Mouse (Mus musculus) embryonic facial prominence, embryonic 13.5 days (tissue): ENCODE measurements at regions not wholly inside any gene's neighbourhood (a gene's known extent, or its start where the extent isn't known, plus 50 kb on each side); places are given as distances from the start of the nearest gene placed in this dataset.

Source experiments
- ATAC-seq: fragments of 200-750 bp; cut with Nextera tagmentation; 2 replicates; pipeline ENCODE4 v1.8.0; 2017; ENCODE audit warnings: low read depth; ENCODE audit not compliant: insufficient number of reproducible peaks, insufficient read depth, low FRiP score, low TSS enrichment
- H3K27ac ChIP-seq: fragments of 300-500 bp; sonication (generic); 2 replicates; pipeline ENCODE4 v1.5.1; 2015; ENCODE audit warnings: moderate library complexity, mild to moderate bottlenecking, inconsistent platforms
- H3K27me3 ChIP-seq: fragments of 300-500 bp; sonication (generic); 2 replicates; pipeline ENCODE4 v1.6.1; 2015; ENCODE audit warnings: mild to moderate bottlenecking, inconsistent platforms
- H3K36me3 ChIP-seq: fragments of 300-500 bp; sonication (generic); 2 replicates; pipeline ENCODE4 v1.6.1; 2015; ENCODE audit warnings: mild to moderate bottlenecking, inconsistent platforms
- H3K4me1 ChIP-seq: fragments of 300-500 bp; sonication (generic); 2 replicates; pipeline ENCODE4 v1.6.1; 2015; ENCODE audit warnings: inconsistent platforms
- H3K4me2 ChIP-seq: fragments of 300-500 bp; sonication (generic); 2 replicates; pipeline ENCODE4 v1.6.1; 2015; ENCODE audit warnings: moderate library complexity, mild to moderate bottlenecking, inconsistent platforms
- H3K4me3 ChIP-seq: fragments of 300-500 bp; sonication (generic); 2 replicates; pipeline ENCODE4 v1.5.1; 2015; ENCODE audit warnings: mild to moderate bottlenecking, inconsistent platforms
- H3K9ac ChIP-seq: fragments of 300-500 bp; sonication (generic); 2 replicates; pipeline ENCODE4 v1.6.1; 2015; ENCODE audit warnings: mild to moderate bottlenecking, inconsistent platforms
- H3K9me3 ChIP-seq: fragments of 300-500 bp; sonication (generic); 2 replicates; pipeline ENCODE4 v1.6.1; 2016; ENCODE audit warnings: inconsistent platforms
- WGBS: fragments of 180-500 bp; shearing (Covaris S2); methylation state at CpG from one replicate; pipeline ENCODE4 v1.1.7; 2015; ENCODE audit warnings: mixed read lengths; 5-methylcytosine and 5-hydroxymethylcytosine counted together

DNA sequence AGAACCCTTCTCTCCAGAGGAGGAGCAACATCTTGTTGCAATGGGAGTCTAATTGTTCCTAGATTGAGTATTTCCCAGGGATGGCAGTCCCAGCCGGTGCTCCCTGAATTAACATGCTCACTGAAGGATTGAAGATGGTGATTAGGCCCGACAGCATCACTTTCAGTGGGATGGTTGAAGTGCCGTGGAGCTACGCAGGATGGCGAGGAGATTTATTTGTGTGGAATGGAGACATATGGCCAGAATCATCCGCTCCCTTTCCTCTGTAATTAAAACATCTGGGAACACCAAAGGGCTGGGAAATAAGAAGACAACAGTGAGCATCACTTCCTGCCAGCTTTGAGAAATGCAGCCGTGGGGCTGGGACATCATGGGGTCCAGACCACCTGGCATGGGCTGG lies 512.4 kb downstream of the Dhx35 start:
- no peak for ATAC-seq
- no peak overlapping the region for H3K4me3 ChIP-seq
- peaks cover 16% of the 10 kb centered on the region for H3K4me1 ChIP-seq
- 33% methylated on average over 7 of the region's 7 CpGs for WGBS
- no peaks in the 10 kb centered on the region for H3K36me3 ChIP-seq
- no peak overlapping the region for H3K4me2 ChIP-seq
- H3K27me3 ChIP-seq, result peaks cover 4% of the 10 kb centered on the region; the same call in 1 of the 2 replicates
- no peaks in the 10 kb centered on the region for H3K9me3 ChIP-seq
- no peak overlapping the region; the same call in 1 of the 2 replicates for H3K27ac ChIP-seq
- no peak overlapping the region for H3K9ac ChIP-seq

DNA sequence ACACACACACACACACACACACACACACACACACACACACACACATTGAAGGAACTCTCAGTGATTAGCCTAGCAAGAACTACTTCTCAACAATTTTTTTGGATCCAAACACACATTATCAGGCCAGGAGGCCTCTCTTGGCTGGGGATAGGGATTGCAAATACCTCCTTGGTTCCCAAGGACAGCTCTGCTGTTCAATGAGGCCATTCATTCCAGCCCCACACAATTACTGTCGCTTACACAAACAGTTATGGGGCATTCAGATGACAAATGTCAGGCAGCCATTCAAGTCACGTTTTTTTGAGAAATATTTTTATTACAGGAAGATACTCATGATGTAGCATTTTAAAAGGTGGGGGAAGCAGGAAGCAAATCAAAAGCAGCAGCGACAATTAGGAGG lies 540.1 kb downstream of the Dhx35 start:
- Histone ChIP-seq H3K9ac (no peak overlapping the region), H3K27me3 (no peaks in the 10 kb centered on the region), H3K4me2 (no peak overlapping the region), H3K4me1 (no peaks in the 10 kb centered on the region), H3K36me3 (no peaks in the 10 kb centered on the region), H3K9me3 (no peaks in the 10 kb centered on the region), H3K4me3 (no peak overlapping the region), H3K27ac (no peak overlapping the region)
- WGBS, result 48% methylated on average over 3 of the region's 3 CpGs
- no peak for ATAC-seq

DNA sequence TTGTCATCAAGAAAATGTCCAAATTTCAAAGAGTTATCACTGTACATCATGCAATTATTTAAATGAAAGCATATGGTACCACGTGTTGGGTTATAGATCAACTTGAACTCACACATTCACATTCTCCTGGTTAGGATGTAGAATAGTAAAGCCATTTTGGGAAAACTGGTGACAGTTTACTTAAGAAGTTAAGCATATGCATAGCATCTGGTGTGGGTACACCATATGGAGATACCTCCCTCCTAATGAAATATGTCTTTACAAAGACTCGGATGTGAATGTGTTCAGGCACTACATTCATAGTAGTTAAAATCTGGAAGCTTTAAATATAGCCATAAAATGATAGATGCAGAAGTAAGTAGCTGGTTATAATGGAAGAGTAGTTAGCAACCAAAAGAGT lies 542.0 kb downstream of the Dhx35 start:
- no peak for ATAC-seq
- H3K27ac ChIP-seq, result no peak overlapping the region
- no peaks in the 10 kb centered on the region for H3K27me3 ChIP-seq
- H3K4me2 ChIP-seq, result no peak overlapping the region
- H3K36me3 ChIP-seq, result no peaks in the 10 kb centered on the region
- no peaks in the 10 kb centered on the region for H3K9me3 ChIP-seq
- H3K4me1 ChIP-seq, result no peaks in the 10 kb centered on the region
- 62% methylated on average over 2 of the region's 2 CpGs for WGBS
- H3K9ac ChIP-seq, result no peak overlapping the region
- H3K4me3 ChIP-seq, result no peak overlapping the region

DNA sequence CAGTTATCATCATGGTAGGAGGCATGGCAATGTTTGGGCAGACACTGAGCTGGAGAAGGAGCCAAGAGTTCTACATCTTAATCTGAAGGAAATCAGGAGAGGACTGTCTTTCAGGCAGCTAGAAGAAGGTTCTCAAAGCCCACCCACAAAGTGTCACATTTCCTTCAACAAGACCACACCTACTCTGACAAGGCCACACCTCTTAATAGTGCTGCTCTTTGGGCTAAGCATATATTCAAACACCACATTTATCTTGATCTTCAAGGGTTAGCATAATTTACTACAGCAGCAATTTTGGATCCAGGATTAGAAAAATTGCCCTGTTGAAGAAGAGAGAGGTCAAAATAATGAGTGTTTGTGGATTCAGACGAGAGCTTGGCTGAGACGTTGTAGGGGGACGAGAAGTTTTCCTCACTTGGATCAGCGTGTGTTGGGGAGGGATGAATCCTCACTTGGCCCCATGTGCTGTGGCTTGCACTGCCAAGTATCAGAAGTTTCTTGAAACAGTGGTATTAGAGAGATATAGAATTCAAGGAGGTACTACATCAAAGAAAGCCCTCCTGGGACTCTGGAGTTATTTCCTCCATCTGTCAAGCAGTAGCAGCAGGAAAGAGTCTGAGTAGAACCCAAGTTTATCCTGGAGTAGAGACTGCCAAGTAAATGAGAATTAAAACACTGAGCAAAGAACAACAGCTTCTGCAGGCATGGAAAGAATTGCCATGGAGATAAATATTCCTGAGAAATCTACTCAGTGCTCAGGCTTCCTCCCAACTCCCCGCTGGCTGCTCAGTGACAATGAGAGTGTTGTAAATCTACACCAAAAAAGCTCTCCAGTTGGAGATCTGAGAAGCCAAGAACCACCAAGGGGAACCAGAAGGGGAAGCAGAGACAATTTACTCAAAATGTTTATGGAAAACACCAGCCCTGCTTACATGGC lies 549.3 kb downstream of the Dhx35 start:
- Histone ChIP-seq H3K4me3 (no peak overlapping the region), H3K27me3 (no peaks in the 10 kb centered on the region), H3K9ac (no peak overlapping the region), H3K27ac (no peak overlapping the region), H3K9me3 (no peaks in the 10 kb centered on the region), H3K4me2 (no peak overlapping the region), H3K4me1 (peaks cover 4% of the 10 kb centered on the region; the same call in 1 of the 2 replicates), H3K36me3 (no peaks in the 10 kb centered on the region)
- 60% methylated on average over 5 of the region's 5 CpGs for WGBS
- ATAC-seq, result no peak

DNA sequence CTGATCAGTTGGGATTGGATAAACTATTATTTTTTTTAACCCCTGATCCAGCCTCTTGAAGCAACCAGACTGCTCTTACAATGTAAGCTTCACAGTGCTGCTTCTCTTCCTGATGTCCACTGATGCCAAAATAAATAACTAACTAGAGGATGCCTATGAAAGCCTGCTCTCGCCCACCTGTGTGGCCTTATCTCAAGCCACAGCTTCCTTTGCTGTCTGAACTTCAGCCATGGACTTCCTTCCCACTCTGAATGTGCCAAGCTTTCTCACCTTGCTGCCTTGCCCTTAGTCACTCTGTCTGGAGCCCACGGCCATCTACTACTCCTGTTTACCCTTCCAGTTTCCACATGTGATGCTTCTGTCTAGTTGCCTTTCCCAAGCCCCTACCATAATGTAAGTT lies 559.6 kb downstream of the Dhx35 start:
- H3K4me1 ChIP-seq, result peaks cover 5% of the 10 kb centered on the region; the same call in 1 of the 2 replicates
- no peak overlapping the region for H3K9ac ChIP-seq
- no peaks in the 10 kb centered on the region for H3K27me3 ChIP-seq
- WGBS, result 75% methylated on average over 2 of the region's 2 CpGs
- no peak overlapping the region for H3K4me2 ChIP-seq
- no peaks in the 10 kb centered on the region for H3K9me3 ChIP-seq
- ATAC-seq, result no peak
- H3K36me3 ChIP-seq, result no peaks in the 10 kb centered on the region
- H3K27ac ChIP-seq, result no peak overlapping the region
- no peak overlapping the region for H3K4me3 ChIP-seq

DNA sequence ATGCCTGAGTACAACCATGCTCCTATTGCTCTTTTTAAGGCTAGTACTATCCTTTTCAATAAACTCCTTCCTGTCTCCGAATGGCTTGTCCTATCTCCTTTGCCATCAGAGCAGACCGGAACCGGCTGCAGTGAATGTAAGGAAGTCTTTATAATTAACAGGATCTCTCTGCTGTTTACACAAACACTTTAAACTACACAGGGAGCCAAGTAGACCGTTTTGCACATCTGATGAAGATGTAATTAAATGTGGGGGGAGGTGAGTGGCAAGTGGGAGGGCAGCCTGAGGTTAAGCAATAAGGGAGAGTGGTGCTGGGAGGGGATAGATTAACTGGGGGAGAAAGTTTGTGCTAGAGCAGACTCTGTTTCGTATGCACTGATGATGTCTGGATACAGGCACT lies 561.9 kb downstream of the Dhx35 start:
- no peaks in the 10 kb centered on the region for H3K36me3 ChIP-seq
- H3K9me3 ChIP-seq, result no peaks in the 10 kb centered on the region
- no peak overlapping the region for H3K4me3 ChIP-seq
- H3K4me2 ChIP-seq, result no peak overlapping the region
- no peak overlapping the region for H3K27ac ChIP-seq
- WGBS, result 26% methylated on average over 5 of the region's 5 CpGs
- H3K4me1 ChIP-seq, result peaks cover 5% of the 10 kb centered on the region; the same call in 1 of the 2 replicates
- H3K9ac ChIP-seq, result no peak overlapping the region
- H3K27me3 ChIP-seq, result no peaks in the 10 kb centered on the region
- ATAC-seq, result no peak

DNA sequence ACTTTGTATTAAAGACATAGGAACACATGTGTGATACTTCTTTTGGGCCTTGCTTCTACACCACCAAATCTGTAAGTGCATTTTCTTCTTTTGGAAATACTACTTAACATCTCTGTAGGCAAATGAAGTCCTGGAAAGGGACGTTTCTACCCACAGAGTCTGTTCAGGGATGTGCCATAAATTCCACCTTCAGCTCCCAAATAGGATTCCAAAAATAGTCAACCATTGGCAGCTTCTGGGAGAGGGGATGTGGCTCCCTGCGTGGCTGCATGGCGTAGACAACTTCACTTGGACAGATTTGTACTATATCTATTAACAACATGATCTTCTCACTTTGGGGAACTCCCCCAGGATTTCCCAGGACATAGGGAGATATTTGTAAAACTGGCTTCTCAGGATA lies 566.8 kb downstream of the Dhx35 start:
- H3K9me3 ChIP-seq, result no peaks in the 10 kb centered on the region
- no peak overlapping the region for H3K27ac ChIP-seq
- no peak overlapping the region for H3K9ac ChIP-seq
- no peaks in the 10 kb centered on the region for H3K27me3 ChIP-seq
- 85% methylated on average over 3 of the region's 3 CpGs for WGBS
- no peak overlapping the region for H3K4me2 ChIP-seq
- no peak for ATAC-seq
- no peaks in the 10 kb centered on the region for H3K36me3 ChIP-seq
- H3K4me3 ChIP-seq, result no peak overlapping the region
- peaks cover 5% of the 10 kb centered on the region; the same call in 1 of the 2 replicates for H3K4me1 ChIP-seq

DNA sequence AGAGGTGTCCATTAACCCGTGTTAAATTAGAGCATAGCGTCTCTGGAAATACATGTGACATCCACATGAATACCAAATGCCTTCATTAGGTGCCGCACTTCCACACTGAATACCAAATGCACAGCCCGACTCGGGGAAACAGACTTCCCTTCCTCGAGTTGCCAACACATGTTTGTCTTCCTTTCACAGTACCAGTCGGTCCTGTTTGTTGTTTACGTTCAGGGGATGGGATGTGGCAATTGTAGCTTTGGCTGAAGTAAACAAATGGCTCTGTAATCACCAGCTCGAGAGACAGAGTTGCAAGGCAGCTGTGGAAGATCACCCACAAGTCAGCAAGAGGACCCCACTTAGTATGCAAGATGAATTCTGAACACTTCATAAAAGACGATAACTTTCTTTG lies 598.3 kb downstream of the Dhx35 start:
- no peak for ATAC-seq
- Histone ChIP-seq H3K36me3 (no peaks in the 10 kb centered on the region), H3K9ac (no peak overlapping the region), H3K9me3 (no peaks in the 10 kb centered on the region), H3K27ac (no peak overlapping the region), H3K27me3 (peaks cover 4% of the 10 kb centered on the region; the same call in 1 of the 2 replicates), H3K4me2 (no peak overlapping the region), H3K4me3 (no peak overlapping the region), H3K4me1 (no peaks in the 10 kb centered on the region)
- WGBS, result 65% methylated on average over 10 of the region's 10 CpGs

DNA sequence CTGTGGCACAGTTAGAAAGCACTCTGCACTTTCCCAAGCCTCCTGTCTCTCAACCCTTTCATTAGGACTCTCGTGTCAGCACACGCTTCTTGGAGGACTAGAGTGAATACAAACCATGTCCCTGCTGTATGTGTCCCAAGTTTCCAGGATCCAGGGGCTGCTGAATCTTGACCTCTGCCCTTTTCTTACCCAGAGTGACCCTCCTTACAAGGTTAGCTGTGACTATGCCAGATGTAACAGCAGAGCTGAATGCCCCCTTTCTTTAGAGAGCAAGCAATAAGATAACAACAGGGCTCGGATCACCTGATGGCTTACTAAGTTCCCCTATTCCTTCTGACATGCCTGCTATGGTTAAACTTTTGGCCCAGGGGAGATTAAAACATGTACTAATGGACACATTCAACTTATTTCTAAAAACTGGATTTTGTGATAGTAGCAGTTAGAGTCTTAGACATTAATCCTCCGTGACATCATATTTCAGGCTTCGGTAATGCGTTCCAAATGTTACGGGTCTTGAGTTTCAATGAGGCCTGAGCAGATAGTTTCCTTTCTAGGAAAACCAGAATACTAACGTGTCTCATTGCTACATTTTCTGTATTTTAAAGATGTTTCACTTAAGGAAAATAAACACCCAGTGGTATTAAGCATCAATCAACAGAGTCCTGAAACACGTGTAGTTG lies 607.0 kb downstream of the Dhx35 start:
- no peak for ATAC-seq
- 13% methylated on average over 9 of the region's 9 CpGs for WGBS
- H3K36me3 ChIP-seq, result no peaks in the 10 kb centered on the region

DNA sequence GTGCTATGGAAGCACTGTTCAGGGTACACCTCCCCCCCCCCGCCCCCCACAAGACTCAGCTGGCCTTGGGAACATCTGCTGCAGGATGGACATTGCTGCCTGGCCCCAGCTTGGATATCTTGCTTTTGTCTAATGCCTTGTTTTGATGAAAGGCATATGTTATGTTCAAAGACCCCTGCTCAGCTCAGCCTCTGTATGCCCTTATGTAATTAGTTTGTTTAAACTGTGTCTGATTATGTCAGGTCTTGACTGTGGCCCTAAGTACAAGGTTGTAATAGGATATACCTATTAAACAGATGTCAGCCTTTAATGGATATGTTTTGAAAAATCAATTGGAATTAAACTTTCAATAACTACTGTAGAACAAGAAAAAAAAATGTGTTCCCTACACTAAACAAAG lies 610.3 kb downstream of the Dhx35 start:
- H3K9ac ChIP-seq, result no peak overlapping the region
- H3K27me3 ChIP-seq, result peaks cover 22% of the 10 kb centered on the region
- peaks cover 17% of the 10 kb centered on the region for H3K4me1 ChIP-seq
- ATAC-seq, result no peak
- H3K9me3 ChIP-seq, result 0 out of 2 replicates have a peak, but pooled peaks cover 3% of the 10 kb centered on the region
- no peaks in the 10 kb centered on the region for H3K36me3 ChIP-seq
- H3K4me3 ChIP-seq, result no peak overlapping the region
- H3K27ac ChIP-seq, result no peak overlapping the region
- 36% methylated on average over 1 of the region's 1 CpGs for WGBS
- H3K4me2 ChIP-seq, result no peak overlapping the region

More for the DNA sequence above, 607.0 kb downstream of the Dhx35 start:
- Histone ChIP-seq H3K4me2 (no peak overlapping the region), H3K27me3 (peaks cover 34% of the 10 kb centered on the region), H3K27ac (no peak overlapping the region), H3K4me3 (no peak overlapping the region), H3K4me1 (peaks cover 17% of the 10 kb centered on the region), H3K9ac (no peak overlapping the region), H3K9me3 (0 out of 2 replicates have a peak, but pooled peaks cover under 1% of the 10 kb centered on the region)

DNA sequence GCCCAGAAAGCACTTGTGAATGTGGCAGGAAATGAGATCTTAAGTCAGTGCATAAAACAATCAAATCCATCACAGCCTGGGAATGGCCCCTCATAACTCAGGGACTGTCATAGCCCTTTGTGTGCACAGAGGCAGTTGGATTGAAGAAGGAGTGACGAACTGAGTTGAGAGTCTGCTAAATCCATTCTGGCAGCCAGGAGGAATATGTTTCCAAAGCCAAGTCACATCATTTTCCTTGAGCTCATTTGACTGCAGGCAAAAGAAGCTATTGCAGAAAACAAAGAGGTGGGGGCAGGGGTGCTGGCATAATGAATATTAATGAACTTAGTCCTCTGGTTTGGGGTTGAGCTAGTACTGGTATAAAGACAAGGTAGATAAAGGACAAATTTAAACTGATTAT lies 620.0 kb downstream of the Dhx35 start:
- Histone ChIP-seq H3K27me3 (0 out of 2 replicates have a peak, but pooled peaks cover 4% of the 10 kb centered on the region), H3K36me3 (no peaks in the 10 kb centered on the region), H3K4me3 (no peak overlapping the region), H3K4me1 (no peaks in the 10 kb centered on the region), H3K4me2 (no peak overlapping the region), H3K9me3 (no peaks in the 10 kb centered on the region), H3K27ac (no peak overlapping the region), H3K9ac (no peak overlapping the region)
- ATAC-seq, result no peak
- 41% methylated on average over 1 of the region's 1 CpGs for WGBS
